Mouse (Mus musculus) gastrocnemius, postnatal 4 days (tissue): ENCODE data around the gene Mrpl33. TPM values are rescaled to one million over a fixed set of nuclear protein-coding genes. Genes with fewer than 3 reads are reported as not detected.

ENCODE experiments used
- DNase-seq, 2 experiments: peaks; one replicate each; pipeline ENCODE4 v3.0.0; 2021 to 2022; ENCODE audit warnings: low spot score in 2 of 2, mixed read lengths in 2 of 2
- total RNA-seq, 2 experiments: library from RNA; stranded (reverse); gene quantifications; 2 replicates each; pipeline ENCODE4 v1.2.3; 2021

Mrpl33 gene
- total RNA-seq, 2 experiments from 2014 or later, result 229 to 230 TPM

DNA sequence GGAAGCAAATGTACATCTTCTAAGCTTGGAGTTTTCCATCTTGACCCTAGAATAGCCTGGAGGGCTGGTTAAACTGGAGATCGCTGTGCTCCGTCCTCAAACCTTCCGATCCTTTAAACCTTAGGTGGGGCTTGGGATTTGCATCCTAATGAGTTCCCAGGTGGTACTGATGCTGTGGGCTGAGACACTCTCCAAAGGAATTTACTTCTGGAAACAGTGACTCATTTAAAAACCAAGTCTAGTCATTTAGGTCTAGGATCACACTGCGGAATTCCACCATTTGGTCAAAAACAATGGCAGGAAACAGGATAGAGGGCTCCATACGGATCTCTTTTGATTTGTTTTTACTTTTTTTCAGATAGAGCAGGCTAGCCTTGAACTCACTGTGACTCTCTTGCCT lies 37.9 kb downstream of the Mrpl33 start:
- DNase-seq, result no peak

DNA sequence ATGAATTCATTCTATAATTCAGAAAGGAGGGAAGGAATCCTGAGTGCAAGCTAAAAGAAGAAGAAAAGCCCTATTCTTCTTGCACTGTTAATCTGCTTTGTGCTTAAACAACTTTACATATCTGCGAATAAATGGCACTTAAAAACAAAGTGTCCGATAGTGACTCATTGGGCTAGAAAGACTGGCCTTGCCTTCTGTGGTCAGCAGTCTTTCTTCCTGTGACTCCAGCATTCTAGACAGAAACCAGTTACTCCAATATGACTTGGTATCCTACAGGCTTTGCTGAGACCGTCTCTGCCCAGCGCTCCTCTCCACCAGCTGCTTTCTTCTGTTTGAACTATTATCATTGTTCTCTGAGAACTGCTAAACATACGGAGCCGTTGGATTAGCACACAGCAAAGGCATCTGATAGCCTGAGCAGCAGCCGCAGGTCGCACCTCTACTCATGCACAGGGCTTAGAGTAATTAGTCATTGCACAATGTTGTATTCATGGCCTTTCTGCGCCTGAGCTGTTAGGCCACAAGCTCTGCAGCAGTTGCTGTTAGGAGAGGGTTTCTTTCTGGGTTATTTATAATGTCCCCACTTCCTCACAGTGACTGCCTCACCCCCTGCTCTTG lies 40.0 kb downstream of the Mrpl33 start:
- DNase-seq, result no peak

DNA sequence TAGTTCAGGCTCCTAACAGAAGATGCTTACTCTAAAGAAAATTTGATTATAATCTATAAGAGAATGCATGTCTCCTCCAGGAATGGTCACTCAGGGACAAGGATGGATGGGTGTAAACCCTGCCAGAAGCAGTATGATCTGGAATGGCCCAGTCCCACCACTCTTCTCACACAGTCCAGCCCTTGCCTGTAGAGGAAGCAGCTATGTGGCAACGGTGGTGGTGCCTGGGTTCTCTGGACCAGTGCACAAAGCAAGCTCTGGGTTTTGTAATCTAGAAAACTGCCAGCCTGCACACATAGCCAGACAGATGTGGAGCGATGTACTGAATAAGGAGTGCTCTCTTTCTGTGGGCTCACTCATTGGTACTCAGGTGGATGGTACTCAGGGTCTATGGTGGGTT lies 43.8 kb downstream of the Mrpl33 start:
- no peak for DNase-seq

DNA sequence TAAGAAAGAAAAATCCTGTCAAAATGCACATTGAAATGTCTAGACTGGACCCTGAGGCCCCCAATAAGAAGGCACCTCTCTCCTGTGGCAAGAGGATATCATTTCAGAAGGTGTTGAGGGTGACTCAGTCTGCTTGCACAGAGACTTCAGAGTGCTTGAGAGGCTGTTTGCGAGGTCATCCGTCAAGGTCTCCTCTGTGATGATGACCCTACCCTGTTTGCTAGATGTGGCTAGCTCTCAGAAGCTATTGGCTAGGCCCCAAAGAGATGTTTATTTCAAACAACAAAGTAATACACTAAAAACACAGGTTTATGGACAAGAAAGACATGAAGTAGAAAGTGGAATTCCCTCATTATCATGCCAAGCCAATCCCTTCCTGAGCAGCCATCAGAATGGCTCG lies 45.6 kb downstream of the Mrpl33 start:
- DNase-seq, result no peak

DNA sequence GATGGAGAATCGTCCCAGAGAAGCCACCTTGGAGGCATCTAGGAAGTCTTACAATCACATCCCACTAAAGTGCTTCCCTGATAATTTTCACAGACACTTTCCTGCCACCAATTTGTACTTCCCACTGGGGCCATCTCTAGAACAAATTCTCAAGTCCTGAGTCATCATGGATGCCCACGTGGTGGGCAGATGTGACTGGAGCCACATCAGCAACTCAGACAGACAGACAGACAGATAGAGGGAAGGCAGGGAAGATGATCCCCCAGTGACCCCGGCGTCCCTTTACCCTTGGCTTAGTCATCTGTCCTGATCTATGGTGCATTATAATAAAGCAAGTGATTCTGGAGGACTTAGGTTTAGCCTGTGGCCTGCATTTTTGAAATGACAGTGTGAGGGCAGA lies 47.5 kb downstream of the Mrpl33 start:
- DNase-seq, result no peak

DNA sequence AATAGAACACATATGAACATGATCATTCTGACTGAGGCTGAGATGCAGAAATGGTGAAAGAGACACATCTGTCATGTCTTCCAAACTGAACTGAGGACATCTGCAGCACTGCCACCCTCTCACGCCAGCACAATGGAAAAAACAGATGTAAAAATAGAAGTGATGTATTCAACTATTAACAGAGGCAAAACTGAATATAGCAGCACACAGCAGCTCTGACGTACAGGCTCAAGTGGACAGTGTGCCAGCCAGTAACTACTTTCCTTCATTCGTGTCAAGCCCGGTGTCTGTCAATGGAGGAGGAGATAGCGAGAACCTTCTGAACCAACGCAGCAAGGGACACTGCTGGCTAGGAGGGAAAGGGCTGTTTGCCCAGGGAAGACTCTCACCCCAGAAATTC lies 48.1 kb downstream of the Mrpl33 start:
- no peak for DNase-seq

DNA sequence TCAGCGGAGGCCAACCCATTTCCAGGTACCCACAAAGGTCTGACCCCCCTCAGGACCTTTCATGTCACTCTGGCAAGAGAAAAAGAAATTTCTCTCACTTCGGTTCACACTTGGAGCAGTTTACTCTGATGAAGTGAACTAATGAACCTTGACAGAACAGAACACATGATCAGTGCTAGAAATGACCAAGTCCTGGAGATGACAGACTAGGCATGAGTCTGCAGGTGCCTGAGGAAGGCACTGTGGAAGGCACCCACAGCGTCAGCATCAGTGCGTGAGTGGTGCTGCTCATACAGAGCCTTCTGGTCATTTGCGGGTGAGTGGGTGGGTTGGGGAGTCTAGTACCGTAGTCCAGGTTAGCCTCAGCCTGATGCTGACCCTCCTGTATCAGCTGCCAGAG lies 49.1 kb downstream of the Mrpl33 start:
- DNase-seq, result no peak

DNA sequence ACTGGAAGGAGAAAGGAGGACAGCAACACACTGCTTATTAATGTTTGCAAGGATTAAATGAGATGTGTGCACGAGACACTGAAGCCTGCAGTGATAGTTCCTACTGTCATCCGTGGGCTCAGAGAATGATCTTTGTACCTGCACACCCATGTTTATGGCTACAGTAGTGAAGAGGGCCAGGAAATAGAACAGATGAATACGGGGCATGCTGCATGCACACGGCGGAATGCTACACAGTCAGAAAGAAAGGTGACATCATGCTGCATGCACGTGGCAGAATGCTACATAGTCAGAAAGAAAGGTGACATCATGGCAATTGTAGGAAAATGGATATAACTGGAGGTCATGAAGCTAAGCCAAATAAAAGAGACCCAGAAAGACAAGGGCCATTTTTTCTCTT lies 49.8 kb downstream of the Mrpl33 start:
- DNase-seq, result no peak

DNA sequence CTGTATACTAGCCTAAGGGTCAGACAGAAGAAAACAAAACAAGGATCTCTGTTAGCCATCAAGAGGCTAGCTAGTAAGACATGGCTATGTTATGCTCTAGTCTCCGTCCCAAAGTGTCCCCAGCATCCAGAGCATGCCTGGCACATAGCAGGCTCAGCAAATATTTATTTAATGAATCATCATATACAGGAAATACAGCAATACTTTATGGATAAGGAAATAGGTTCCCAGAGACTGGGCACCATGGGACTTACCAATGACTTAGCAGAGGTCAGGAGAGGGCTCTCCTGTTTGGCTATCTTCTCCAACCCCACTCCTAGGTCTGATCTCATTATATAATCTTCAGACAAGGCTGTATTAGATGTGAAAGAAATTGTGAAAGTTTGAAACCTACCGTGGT lies 50.6 kb downstream of the Mrpl33 start:
- DNase-seq, result no peak

DNA sequence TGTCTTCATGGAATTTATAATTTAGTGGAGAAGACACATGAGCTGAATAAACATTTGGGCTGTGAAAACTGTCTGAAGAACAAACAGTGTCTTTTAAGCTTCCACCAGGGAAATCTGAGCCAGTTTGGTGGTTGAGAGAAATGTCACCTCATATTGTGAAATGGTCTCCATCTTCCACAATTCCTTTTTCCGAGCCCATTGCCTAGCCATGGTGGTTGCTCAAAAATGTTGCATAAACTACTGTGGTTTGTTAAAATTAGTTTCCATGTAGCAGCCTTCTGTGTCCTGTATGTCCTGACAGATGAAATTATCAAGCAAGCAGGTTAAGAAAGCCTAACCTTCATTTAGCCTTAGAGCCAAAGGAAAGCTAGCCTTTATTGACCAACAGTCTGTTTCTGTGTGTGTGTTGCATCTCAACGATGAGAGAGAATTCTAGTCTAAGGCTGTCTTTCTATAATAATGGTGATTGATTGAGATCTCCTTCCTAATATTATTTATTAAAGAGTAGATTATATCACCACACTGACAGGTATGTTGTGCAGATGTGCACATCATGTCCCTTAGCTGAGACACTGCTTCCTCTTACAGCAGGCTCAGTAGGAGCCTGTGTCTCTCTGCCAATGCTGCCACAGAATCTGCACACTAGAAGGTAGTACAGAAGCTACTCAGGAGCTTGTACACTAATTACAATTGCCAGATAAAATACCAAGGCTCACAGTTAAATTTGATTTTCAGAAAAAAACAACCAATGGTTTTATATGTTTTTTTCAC lies 54.0 kb downstream of the Mrpl33 start:
- DNase-seq, result no peak

DNA sequence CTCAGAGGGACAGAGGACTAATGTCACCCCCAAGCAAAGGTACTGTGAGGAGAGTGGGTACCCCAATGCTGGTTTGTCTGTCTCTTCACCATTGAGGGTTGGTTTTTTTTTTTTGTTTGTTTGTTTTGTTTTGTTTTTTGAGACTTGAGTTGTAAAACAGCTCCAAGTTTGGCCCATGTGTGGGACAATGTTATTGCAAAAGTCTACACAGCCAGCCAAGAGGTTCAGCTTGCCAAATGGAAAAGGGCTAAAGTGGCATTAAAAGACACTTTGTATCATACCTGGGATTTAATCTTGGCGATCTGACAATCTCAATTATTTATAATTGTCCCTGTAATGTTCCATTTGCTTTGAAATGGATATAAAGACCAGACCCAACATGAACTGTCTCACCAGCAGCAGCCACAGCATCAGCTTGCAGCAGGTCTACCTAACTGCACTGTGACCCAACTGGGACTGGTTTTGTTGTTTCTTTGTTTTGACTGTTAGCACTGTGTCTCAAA lies 59.0 kb downstream of the Mrpl33 start:
- no peak for DNase-seq

DNA sequence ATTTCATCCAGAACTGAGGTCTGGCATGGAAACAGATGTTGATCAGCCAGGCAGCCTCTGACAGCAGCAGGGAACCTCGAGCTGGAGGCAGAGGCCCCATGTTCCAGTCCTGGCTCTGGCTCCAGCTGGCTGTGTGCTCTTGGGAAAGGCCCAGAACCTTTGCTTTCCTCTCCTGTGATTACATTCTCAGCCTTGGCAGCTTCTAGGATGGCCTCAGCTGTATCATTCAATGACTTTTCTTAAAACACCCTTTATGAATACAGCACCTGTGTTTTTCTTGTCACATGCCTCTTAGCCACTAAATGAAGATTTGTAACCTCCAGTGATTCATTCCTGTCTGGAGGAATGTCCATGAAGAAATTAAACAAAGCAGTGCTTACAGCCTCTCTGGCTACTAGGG lies 69.4 kb downstream of the Mrpl33 start:
- DNase-seq, result peak; percentile 17 to 21

DNA sequence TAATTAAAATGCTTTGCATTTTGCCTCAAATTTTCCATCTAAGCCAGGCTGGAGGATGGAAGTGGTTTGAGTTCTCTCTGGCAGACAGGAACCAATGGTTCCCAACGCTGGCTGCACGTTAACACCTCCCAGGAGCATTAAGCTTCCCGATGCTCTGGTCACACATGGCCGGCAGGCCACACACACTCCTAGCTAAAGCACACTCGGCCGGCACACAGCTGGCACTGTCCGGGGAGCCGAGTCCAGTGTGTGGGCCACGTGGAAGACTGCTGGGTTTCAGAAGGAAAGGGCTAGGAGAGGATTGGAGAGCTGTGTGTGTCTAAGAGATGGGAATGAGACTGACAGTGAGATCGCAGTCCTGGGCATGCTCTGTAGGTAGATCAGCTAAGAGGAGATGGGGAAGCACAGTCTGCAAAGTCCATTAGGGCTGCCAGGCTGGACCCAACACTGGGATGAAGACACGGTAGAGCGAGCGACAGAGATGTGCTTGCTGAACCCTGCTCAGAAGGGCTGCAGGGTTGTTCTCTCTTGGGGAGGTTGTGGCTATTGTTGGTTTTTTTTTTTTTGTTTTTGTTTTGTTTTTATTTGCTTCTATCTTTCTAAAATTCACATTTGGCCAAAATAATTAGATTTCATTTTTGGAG lies 71.7 kb downstream of the Mrpl33 start:
- DNase-seq, result no peak

DNA sequence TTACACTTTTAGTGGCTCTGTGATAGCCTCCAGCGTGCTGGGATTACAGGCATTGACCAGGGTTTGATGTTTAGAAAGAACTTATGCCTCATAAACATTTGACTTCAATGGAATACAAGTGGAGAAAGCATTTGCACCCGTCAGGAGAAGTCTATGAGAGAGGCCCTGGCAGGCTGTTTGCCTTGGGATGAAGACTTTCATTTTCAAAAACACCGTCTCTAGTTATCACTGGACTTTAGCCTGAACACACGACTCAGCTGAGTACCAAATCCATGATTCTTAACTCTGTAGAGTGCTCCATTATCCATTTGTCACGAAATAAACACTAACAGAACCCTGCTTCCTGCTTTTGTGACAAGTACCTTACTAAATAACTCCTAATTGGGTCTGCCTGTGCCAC lies 73.2 kb downstream of the Mrpl33 start:
- no peak for DNase-seq

DNA sequence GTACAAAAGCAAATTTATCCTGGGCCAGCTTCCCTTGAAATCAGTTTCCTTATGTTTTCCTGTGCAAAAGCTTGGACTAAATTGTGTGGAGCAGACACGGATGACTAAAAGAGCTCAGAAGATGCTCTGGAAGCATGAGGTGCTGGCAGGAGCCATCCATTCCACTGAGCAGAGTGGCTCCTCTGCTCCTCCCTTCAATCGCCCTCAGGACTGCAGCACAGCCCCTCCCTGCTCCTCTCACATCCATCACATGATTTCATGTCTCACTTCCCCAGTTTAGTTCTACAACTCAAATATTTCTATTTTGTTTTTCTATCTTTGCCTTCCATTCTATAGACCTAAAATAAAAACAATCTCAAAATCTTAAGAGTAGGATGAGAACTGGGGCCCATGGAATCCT lies 74.4 kb downstream of the Mrpl33 start:
- no peak for DNase-seq

DNA sequence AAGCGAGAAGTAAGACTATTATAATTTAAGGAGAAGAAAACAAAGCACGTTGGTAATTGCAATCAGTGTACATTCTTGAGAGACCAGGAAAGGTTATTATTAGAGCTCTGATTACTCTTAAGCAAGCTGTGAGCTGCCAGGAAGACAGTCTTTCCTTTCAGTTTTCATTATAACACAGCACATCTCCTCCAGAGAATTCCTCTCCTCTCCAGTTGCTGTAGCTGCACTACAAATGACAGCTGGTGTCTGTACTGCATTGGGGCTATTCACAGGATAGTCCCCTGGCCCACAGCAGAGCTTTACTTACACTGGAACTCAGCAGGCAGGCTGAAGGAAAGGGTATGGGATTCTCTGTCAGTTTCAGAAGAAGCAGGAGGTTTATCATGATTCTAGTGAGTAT lies 76.7 kb downstream of the Mrpl33 start:
- no peak for DNase-seq

DNA sequence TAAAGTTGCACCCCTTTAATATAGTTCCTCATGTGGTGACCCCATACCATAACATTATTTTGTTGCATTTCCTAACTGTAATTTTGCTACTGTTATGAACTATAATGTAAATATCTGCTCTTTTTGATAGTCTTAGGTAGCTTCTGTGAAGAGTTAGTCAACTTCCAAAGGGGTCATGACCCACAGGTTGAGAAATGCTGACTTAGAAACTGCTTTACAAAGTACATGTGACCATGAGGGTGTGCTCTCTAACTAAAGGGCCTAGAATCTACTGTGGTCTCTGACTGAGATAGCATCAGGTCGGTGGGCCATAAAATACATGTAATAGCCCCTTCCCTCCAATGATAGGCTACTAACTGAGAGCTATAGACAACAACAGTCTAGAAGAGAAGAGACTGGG lies 81.3 kb downstream of the Mrpl33 start:
- no peak for DNase-seq

DNA sequence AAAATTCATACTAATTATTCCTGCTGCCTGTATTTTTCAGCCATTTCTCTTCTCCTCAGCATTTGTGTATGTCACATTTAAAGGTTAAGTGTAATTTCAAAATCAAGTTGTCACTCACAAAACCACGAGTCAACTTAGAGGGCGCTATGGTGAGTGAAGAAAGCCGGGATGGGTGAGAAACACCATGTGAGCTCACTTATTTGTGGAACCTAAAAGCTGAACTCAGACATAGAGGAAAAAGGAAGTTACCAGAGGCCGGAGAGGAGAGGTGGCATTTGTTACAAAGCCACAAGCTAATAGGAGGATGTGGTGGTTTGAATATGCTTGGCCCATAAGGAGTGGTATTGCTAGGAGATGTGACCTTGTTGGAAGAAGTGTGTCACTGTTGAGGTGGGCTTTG lies 83.4 kb downstream of the Mrpl33 start:
- no peak for DNase-seq

DNA sequence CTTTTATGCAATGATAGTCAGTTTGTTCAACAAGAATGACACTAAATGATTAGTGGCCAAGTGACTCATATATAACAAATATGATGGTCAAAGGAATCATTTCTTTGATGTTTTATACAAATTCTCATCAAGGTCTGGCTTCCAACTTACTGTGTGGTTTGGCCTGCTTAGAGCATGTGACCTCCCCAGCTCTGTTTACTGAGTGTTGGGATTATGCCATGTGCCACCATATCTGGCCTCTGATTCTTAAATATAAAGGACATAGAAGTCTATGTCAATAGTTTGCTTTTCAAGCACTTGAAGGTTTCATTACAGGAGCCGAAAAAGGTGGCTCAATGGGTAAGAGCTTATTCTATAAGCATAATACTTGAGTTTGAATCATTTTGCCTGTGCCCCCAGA lies 85.6 kb downstream of the Mrpl33 start:
- DNase-seq, result no peak

DNA sequence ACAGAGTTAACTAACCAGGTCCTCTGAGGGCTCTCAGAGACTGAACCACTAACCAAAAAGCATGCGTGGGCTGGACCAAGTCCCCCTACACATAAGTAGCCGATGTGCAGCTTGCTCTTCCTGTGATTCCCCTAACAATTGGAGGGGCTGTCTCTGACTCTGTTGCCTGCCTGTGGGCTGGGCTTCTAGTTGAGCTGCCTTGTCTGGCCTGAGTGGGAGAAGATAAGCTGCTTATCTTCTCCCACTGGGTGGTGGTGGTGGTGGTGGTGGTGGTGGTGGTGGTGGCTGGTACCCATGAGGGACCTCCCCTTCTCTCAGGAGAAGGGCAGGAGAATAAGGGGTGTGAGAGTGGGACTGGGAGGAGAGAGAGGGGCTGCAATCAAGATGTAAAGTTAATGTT lies 89.3 kb downstream of the Mrpl33 start:
- no peak for DNase-seq

DNA sequence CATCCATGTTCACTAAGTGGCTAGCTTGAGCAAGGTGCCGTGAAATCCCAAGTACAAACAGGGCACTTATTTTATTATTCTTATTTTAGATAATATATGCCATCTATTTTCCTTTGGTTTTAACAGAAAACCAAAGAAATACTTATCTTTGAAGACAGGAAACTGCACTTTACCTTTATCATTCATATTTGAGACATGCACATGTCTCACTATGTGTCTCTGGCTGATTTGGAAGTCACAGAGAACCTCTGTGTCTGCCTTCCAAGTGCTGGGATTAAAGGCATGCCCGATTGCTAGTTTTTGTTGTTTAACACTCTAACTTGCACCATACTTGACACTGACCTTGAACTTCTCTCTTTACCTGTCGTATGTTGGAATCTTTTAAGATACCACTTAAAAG lies 91.2 kb downstream of the Mrpl33 start:
- DNase-seq, result no peak

DNA sequence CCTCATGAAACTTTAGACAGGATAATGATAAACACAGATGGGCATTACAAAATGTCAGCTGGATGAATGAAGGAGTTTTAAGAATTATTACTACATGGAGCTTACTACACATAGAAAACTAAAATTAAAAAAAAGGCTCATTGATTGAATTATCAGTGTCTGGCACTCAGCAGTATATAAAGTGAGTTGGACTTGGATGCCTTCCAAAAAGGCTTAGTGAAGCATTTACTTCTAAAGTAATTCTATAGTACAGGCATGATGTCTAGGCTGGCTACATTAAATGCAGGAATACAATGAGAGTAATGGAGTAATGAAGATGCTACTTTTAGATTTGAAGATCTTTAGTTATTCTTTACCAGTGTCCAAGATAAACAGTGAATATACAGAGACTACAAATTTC lies 96.5 kb downstream of the Mrpl33 start:
- DNase-seq, result no peak
